Mouse (Mus musculus) CH12.LX (cell line): Measurements from ENCODE around the gene Dlx3.

Experiments used
- CTCF ChIP-seq, 2 experiments: IDR thresholded peaks in 1 of 2; conservative IDR thresholded peaks in 1 of 2; 2 replicates each; pipeline ENCODE4 v1.5.1; 2011 to 2012; ENCODE audit warnings: low read depth in 2 of 2, low read length in 2 of 2, improper control_type of control experiment in 1 of 2, inconsistent platforms in 1 of 2, mild to moderate bottlenecking in 1 of 2, moderate library complexity in 1 of 2
- MXI1 ChIP-seq: IDR thresholded peaks from 2 replicates; pipeline ENCODE4 v1.6.1; 2011; ENCODE audit warnings: mild to moderate bottlenecking, low read depth, low read length, improper control_type of control experiment

DNA sequence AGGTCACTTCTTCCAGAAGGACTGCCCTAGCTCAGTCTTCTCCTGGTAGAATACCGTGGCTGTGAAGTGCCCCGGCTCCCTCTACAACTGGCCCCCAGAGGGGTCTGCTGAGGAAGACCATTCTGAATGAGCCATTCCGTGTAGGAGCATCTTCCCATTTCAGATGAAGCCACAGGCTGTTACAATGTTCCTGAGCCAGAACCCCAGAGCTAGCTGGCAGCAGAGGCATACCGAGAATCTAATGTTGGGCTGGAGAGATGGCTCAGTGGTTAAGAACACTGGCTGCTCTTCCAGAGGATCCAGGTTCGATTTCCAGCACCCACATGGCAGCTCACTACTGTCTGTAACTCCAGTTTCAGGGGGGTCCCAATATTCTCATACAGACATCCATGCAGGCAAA, 20.0 kb downstream of the Dlx3 start:
- TF ChIP-seq CTCF (conservative IDR thresholded peaks at IDR 0.05 in 1 of 2, IDR thresholded peaks at IDR 0.05 in 1 of 2; ENCODE audit: low read depth in 2 of 2, low read length in 2 of 2) (no peak), MXI1 (no peak)
